Mouse (Mus musculus): ENCODE measurements around the gene Slc8a3. TPM values are rescaled to one million over a fixed set of nuclear protein-coding genes. Genes with fewer than 3 reads are reported as not detected.
"Not testable (repeated sequence)": the region's sequence is repeated elsewhere in the genome, so short reads cannot be mapped to it uniquely, and the experiment has no call there.

Slc8a3 gene
- total RNA-seq (2015) (not detected in 2 replicates), total RNA-seq (2017) (not detected in 2 replicates)

DNA sequence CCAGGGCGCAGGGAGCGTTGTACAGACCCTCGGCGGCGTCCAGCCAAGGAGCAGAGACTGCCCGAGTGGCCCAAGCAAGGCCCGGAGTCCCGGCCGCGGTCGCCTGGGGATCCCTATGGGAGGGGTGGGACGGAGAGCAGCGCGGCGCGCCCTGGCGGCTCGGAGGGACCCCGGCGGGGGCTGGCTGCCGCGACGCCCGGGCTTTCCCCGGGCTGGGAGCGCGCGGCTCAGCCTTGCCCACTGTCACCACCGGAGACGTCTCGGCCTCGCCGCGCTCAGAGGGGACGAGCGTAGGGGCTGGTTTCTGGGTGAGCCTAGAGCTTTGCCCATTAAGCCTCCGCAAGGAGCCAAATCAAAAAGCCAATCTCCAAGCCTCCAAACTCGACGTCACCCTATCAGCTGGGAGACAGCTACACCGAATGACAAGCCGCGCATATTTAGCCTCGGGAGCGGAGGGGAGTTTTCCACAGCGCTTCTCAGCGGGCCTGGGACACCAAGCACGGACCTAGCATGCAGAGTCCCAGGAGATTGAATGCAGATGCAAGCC lies at the start of gene Slc8a3:
Gene Slc8a3 (minus strand): TSS at position 306 of the 547 bp plus-strand sequence.
- no peak for ATAC-seq (ENCODE audit: poor library complexity, severe bottlenecking)

DNA sequence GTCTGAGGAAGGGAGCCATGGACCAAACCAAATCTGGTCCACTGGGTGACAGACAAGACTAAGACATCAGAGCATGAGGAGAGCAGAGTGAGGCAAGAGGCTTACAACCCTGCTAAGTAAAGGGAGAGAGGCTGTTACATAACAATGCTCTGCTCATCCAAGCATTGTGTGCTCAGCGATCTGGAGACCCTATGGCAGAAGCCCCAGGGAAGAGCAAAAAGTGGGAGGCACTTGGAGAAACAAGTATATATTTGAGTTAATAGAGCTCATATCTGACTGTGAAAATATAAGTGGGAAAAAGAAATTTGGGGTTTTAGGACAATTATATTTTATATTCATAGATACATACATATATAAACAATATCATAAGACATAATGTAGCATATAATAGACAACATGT lies 46.4 kb upstream of the Slc8a3 start, which contains the start of gene Gm4787:
Gene Gm4787 (minus strand): TSS at position 101 of the 400 bp plus-strand sequence.
- not testable (repeated sequence) for ATAC-seq (ENCODE audit: poor library complexity, severe bottlenecking)

DNA sequence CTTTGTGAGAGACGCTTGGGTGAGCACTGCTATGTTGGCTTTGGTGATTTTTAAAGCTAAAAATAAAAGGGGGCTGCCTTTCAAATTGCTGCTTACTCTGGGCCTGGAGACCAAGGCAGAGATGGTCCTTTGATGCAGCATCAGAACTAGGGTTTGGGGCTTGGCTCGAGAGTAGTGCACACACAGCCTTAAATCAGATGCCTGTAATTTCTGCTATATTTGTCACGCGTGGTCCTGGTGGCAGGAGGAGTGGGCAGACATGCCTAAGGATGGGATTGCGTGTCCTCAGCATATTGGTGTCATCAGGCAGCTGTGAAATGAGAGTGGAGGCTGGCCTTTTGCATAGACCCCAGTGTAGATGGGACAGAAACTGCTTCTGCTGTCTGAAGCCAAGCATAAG lies 861 bp upstream of the Slc8a3 start:
- no peak for ATAC-seq (ENCODE audit: poor library complexity, severe bottlenecking)

DNA sequence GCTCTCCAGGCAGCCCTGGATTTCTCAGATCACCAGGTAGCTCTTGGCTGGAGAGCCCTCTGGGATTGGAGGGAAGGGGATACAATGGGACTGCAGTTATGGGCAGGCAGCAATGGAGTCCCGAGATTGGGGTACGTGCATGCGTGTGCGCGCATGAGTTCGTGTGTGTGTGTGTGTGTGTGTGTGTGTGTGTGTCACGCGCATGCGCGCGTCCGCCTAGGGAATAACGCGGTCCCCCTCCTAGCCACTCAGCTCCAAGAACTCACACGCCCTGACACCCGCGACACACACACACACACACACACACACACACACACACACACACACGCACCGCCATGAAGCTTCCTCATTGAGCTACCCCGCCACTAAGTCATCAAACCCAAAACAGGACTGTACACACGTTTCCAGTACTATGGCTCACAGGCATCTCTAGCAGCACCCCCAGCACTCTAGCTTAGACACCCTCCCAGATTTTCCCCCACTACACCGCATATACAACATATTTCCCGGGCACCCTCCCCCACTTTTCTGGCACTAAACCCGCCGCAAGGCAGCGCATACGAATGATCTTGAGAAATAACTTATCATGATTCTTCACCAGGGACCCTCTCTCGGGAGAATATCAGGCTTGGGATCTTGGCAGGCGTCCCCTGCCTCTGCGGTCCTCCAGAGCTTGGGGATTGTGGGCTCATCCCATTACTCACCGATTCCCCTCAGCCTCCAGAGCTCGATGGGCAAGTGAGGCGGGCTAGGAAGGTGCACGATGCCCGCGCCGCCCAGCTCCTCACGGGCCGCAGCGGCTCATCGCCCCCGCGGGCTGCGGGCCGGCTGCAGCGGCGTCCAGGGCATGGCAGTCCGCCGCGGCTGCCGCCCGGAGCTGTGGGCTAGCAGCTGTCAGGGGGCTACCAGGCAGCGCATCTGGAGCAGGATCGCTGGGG lies 774 bp downstream of the Slc8a3 start:
- no peak for ATAC-seq (ENCODE audit: poor library complexity, severe bottlenecking)

DNA sequence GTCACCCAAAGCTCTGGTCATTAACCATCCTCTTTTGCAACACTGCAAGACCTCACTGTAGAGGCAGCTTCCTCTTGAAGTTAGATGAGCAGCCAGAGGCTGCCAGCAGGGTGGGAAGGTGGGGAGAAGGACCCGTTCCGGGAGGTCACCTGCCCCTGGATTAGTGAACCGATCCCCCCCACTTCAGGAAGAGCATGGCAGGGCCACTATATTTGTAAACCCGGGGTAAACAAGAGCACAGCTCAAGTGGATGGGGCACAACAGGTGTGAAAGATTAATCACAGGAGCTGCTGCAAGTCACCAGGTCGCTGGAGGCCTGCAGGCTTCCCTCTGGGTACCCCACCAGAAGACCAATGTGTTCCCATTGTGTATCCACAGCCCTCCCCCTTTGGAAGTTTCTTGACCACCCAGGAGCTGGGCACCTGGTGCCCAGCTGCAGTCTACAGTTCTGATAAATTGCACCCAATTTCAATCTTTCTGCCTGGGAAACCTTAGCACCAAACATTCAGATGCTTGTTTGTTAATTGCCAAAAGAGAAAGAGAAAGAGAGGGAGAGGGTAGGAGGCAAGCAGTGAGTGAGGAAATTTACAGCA lies 1.8 kb downstream of the Slc8a3 start:
- ATAC-seq (ENCODE audit: poor library complexity, severe bottlenecking), result no peak

DNA sequence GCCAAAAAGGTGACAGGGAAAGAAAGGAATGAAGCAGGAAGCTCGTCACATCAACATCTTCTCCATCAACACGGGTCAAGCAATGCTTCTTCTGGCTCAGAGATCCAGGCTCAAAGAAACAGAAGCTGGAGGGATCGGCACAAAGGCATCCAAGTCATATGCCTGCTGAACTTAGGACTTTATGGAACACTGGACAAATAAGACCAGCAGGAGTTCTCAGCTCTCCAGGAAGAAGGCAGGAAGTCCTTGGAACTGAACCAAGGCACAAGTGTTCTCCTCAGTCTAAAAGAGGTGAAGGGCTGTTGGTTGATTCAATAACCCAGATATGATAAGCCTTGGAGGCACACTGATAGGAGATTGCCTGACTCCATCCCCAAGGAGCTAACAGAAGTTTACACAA lies 8.0 kb downstream of the Slc8a3 start:
- ATAC-seq (ENCODE audit: poor library complexity, severe bottlenecking), result no peak

DNA sequence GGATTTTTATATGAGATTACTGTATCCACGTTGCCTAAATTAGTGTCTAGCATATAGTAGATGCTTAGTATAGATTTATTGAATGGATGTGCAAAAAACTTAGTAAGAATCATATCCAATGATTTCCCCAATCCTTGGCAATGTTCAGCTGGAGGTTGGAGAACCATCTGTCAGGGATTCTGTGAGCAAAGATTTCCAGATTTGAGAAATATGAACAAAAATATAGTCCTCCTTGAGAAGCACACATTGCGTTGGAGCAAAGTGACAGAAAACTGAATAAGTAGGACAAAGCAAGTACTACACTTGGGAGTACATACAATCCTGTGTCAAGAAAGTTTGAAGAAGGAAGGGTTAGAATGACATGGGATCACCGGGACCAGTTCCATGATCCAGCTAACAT lies 8.9 kb downstream of the Slc8a3 start:
- no peak for ATAC-seq (ENCODE audit: poor library complexity, severe bottlenecking)

DNA sequence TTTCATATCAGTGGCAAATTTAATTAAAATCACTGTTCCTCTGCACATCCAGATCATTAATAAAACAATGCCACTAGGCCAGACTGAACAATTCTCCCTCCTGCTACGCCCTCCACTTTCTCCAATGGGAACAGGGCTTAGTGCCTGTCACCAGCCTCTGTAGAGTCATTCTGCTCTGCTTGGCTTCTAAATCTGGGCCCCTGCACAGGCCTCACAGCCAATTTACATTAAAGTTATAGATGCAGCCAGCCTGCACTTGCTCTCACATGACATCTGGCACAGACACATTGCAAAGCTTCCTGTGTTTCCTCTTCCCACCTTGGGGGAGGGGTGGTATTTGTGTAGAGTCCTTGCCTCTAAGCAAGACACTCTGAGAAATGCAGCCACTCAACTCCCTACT lies 12.0 kb downstream of the Slc8a3 start:
- no peak for ATAC-seq (ENCODE audit: poor library complexity, severe bottlenecking)

DNA sequence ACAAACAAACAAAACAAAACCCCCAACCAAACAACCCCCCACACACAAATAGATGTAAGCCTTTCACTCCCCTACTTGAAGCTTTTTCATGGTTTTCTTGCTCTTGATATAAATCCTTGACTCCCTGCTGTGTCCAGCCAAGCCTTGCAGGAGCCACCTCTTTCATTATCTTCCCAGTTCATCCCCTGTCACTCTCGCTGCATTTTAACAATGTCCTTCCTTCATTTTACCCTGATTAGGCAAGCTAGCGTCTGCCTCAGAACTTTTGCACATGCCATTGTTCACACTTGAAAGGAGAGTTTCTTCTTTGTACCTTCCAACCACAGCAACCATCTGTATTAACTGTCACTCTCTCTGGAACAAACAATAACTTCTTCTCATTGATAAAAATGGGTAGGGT lies 15.2 kb downstream of the Slc8a3 start:
- no peak for ATAC-seq (ENCODE audit: poor library complexity, severe bottlenecking)

DNA sequence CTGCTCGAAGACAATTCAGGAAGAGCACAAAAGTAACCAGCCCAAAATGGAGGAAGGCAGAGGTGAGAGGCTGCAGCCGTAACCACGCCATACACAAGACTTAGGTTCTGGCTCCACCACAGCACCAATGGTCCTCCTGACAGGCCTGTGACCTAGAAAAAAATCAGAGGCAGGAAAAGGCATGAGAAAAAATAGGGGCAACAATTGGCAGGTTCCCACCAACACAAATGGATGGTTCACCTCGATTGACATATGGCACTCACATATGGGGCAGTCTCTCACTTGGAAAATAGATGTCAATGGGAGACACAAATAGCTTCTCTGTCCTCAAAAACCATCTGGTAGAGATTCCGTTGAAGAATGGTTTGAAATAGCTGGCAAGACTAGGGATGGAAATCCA lies 17.0 kb downstream of the Slc8a3 start:
- ATAC-seq (ENCODE audit: poor library complexity, severe bottlenecking), result no peak

DNA sequence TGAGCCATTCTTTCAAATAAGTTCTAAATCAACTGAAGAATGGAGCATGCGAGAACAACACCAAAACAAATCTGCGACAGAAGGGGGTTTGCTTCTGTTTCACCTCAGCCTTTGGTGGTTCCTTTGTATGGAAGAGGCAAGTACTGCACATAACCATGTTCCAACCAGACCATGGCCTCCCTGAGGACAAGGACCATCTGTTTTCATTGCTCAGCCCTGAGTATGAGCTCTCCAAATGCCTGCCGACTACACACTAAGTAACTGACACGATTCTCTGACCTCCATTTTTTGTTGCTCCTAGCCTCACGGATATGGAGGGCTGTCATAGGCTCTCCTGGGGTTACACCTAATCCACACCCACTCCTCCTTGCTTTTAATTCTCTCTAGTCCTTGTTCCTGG lies 29.4 kb downstream of the Slc8a3 start:
- ATAC-seq (ENCODE audit: poor library complexity, severe bottlenecking), result no peak

DNA sequence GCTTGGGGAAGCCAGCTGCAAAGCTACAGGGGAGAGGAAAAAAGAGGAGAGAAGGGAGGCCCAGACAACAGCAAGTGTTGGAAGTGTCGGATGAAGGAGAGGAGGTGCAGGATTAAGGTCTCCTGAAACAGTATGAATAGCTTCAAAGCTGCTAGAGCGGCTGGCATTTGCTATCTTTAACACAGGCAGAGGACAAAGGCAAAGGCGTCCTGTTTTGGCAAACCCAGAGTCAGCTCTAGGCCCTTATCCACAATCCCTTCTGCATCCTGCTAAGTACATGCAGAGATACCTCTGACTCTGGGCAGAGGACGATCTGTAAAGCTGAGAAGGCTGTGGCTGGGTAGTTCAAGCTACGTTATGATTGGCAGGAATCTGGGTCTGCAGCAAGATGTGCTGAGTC lies 38.4 kb downstream of the Slc8a3 start:
- no peak for ATAC-seq (ENCODE audit: poor library complexity, severe bottlenecking)

DNA sequence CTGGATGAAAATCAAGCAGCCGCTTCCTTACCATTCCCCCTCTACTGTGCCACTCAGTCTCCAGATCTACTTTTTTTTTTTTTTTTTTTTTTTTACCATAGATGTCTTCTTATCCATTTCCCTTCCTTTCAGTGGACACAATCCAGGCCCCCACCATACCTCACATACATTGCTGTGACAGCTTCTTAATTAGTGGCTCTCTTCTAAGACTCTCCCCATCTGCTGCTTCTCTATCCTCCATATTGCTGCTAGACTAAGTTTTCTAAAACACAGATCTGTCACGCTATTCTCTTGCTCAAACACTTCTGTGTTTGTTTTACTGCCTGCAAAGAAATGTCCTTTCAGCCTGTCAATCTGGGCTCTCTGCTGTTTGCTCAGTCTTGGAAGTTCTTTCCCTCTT lies 54.9 kb downstream of the Slc8a3 start:
- no peak for ATAC-seq (ENCODE audit: poor library complexity, severe bottlenecking)

DNA sequence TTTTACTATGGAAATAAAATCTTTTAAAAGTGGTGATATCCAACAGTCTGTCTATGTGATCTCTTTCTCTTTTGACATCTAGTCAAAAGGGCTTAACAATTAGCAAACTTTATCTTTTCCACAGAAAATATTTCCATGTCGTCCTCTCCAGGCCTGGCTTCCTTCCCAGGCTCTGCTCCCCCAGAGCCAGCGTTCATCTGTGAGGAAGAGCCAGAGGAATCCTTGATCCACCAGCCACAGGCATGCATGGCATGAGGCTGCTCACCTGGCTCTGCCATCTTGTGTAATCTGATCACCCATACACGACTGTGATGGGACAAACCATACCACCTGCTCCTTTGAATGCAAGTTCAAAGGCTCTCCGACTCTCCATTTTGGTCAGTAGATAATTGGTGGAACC lies 58.4 kb downstream of the Slc8a3 start:
- ATAC-seq (ENCODE audit: poor library complexity, severe bottlenecking), result no peak

DNA sequence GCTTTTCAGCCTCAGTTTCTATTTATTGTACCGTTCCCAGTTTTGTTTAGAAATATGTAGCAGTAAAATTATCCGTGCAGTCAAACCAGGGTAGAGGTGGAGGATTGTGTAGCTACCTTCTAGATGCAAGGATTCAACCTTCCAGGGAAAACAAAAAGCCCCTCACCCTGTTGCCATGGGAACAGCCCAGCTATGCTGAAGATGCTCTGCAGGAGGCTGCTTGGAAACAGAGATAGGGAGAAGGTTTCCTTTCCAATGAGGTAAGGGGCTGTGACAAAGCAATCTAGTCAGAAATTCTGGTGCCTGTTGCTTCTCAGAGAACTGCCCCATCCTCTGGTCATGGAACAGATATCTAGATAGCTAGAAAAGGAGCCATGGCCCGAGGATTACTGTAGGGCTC lies 59.6 kb downstream of the Slc8a3 start:
- ATAC-seq (ENCODE audit: poor library complexity, severe bottlenecking), result no peak

DNA sequence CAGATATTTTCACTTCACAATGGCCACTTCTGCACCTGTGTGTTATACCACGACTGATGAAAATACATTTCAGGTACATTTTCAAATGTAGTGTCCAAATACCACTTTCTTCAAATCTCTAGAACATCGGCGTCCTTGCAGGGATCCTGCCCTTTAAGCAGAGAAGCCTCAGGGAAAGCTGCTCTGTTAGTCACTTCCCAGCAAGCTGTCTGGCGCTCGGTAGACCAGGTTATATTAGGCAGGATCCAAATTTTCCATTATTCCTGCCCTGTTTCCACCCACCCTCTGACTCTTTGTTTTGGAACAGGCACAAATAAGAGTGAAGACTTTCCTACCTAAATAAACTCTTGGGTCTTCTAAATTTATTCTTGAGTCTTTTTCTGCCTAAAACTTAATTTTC lies 63.7 kb downstream of the Slc8a3 start:
- no peak for ATAC-seq (ENCODE audit: poor library complexity, severe bottlenecking)

DNA sequence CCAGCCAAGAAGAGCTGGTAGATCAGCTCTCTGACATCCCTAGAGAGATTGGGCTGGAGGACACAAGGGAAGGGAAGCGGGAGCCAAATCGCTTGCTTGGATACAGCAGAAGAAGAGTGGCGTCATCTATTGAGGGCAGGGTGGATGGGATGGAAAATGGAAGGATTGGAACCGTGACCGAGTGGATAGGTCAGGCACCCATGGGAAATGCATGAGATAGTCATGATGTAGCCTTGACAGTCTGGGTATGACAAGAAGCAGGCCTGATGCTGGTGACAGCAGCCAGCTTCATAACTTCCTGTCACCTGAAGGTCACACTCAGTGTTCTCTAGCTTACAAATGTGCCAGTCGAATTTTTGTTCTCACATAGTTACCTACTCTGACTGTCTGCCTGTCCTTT lies 70.2 kb downstream of the Slc8a3 start:
- ATAC-seq (ENCODE audit: poor library complexity, severe bottlenecking), result no peak

DNA sequence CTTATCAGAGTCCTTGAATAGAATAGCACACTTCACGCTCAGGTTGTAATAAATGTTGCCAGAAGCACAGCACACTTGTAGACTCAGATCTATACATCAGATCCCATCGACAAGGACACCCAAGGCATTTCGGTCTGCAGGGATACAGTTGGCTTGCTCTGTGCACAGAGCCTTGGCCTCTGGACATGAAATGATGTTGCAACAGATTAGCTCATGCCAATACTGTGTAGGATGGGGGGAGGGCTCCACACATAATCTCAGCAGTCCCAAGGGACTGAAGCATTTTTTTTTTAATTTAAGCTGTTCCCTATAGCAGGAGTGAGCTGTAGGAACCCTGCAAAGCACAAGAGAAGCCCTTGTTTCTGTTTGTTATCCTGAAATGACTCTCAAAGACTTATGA lies 74.8 kb downstream of the Slc8a3 start:
- no peak for ATAC-seq (ENCODE audit: poor library complexity, severe bottlenecking)

DNA sequence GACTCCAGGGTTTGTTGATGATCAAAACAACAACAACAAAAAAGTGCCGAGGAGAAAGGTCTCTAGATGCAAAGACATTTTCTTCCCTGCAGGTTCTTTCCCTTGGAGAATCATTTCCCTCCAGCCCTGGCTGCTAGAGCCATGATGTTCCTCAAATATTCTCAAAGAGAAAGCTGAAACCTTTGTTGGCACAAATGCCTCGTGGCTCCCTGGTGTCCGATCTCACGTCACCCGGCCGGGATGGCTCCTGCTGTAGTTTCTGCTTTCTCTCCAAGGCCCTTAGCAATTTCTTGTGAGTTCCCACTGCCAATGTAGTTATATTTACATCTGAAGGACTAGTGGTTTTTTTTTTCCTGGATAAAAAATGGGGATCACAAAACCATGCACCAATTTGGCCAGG lies 87.6 kb downstream of the Slc8a3 start:
- no peak for ATAC-seq (ENCODE audit: poor library complexity, severe bottlenecking)

DNA sequence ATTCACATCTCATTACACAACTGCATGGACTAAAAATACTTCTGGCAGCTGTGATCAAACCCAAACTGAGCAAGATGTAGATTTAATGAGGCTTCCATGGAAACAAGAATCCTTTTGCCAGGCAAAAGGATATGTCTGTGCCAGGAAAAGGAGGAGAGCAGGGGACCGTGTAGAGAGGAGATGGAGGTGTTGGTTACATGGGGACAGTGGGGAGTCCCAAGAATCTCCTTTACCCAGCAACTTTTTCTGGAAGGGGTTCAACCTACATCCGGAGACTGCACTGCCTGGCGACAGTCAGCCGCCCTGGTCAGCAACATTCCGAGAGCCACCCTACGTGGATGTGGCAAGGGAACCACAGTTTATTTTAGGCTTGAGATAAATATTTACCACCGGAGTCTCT lies 88.0 kb downstream of the Slc8a3 start:
- no peak for ATAC-seq (ENCODE audit: poor library complexity, severe bottlenecking)

DNA sequence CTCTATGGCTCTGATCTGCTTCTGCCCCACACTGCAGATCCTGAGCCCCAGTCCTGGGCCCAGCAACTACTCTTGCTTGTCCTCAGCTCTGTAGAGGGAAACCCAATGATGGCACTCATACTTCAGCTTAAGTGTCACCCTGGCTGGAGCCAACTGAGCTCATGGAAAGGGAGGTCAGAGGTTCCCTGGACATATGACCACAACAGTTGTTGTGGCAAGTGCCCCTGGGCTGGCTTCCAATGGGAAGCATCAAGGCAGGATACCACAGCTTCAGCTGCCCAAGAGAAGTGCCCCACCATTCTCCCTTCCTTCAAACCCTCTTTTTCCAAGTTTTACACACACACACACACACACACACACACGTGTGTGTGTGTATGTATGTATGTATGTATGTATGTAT lies 88.5 kb downstream of the Slc8a3 start:
- ATAC-seq (ENCODE audit: poor library complexity, severe bottlenecking), result no peak

DNA sequence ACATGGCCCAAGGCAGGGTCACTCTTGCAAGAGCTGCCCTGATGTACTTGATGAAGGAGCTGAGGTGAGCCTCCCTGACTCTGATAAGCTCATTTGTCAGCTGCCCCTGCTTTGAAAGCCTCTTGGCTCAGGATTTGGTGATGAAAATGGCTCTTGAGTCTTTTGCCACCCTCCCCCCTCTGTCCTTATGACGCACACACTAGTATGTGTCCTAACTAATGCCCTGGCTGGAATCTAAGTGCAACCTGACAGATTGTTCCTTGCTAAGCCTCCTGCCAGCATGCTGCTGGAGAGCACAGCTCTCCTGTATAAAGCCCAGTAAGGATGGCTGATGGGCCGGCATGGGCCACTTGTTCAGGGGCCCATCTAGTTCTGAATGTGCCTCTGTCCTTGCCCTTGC lies 91.3 kb downstream of the Slc8a3 start:
- no peak for ATAC-seq (ENCODE audit: poor library complexity, severe bottlenecking)
